Mouse (Mus musculus) myocyte (in vitro differentiated cells): ENCODE results near the gene Morf4l1.

ENCODE experiments used
- E2F4 ChIP-seq: IDR thresholded peaks from one replicate; pipeline ENCODE4 v1.6.1; 2011; ENCODE audit warnings: mild to moderate bottlenecking, control low read depth, moderate library complexity; ENCODE audit not compliant: insufficient read depth
- MAX ChIP-seq: IDR thresholded peaks from one replicate; pipeline ENCODE4 v1.6.1; 2011; ENCODE audit warnings: low read depth, mild to moderate bottlenecking, control low read depth
- MYOD1 ChIP-seq, 3 experiments: IDR thresholded peaks; one replicate each; pipeline ENCODE4 v1.6.1; 2011; ENCODE audit warnings: control low read depth in 2 of 3, low read depth in 2 of 3, mild to moderate bottlenecking in 2 of 3, moderate library complexity in 1 of 3; ENCODE audit not compliant: insufficient read length in 2 of 3, control insufficient read depth in 1 of 3
- MYOG ChIP-seq, 3 experiments: IDR thresholded peaks; one replicate each; pipeline ENCODE4 v1.6.1; 2011; ENCODE audit warnings: control low read depth in 2 of 3, low read depth in 2 of 3, mild to moderate bottlenecking in 2 of 3; ENCODE audit not compliant: insufficient read length in 2 of 3, control insufficient read depth in 1 of 3, insufficient read depth in 1 of 3
- POLR2A ChIP-seq: IDR thresholded peaks from one replicate; pipeline ENCODE4 v1.6.1; 2011; ENCODE audit warnings: low read depth, mild to moderate bottlenecking, control low read depth, moderate library complexity; ENCODE audit not compliant: insufficient read length
- REST ChIP-seq: IDR thresholded peaks from one replicate; pipeline ENCODE4 v1.6.1; 2011; ENCODE audit warnings: mild to moderate bottlenecking, control low read depth, moderate library complexity; ENCODE audit not compliant: insufficient read depth, insufficient read length
- TCF12 ChIP-seq: IDR thresholded peaks from one replicate; pipeline ENCODE4 v1.6.1; 2011; ENCODE audit warnings: mild to moderate bottlenecking, control low read depth; ENCODE audit not compliant: poor library complexity, insufficient read depth, severe bottlenecking
- USF1 ChIP-seq: IDR thresholded peaks from one replicate; pipeline ENCODE4 v1.6.1; 2011; ENCODE audit warnings: low read depth, mild to moderate bottlenecking, control low read depth, moderate library complexity

DNA sequence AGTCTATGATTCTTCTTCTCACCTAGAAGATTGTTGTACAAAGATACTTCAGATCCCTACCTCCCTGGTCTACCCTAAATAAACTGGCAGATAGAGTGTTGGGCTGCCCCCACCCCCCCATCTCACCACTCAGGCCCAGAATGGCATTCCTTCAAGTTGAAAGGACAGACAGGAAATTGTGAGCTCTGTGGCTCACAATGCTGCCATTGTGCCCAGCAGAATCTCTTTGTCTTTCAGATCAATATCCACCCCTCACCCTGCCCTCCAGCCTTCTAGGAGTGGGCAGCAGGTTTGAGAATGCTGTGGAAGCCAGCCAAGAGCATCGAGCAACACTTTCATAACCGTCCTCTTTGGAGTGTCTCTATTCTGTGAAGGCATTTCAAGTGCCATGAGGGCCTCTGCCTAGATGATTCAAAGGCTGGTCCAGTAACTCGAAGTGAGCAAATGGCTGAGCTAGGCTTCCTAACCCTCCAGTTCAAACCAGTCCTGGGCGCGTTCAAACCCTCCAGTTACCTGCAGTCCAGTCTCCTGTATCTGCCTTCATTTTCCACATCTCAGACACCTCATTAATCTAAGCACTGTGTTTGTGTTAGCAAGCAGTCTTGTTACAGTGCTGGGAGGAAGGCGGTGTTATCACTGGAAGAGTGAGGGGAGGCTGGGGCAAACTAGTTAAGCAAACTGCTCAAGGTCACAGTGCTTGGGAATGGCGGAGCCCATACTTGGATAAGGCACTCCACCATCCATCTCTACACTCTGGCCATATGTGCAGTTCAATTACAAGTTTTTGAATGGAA lies 19.2 kb upstream of the Morf4l1 start:
- TF ChIP-seq POLR2A (no peak), MAX (no peak), REST (no peak), TCF12 (no peak), USF1 (no peak), E2F4 (no peak), MYOG (IDR thresholded peaks at IDR 0.05; ENCODE audit: control insufficient read depth in 1 of 3, insufficient read depth in 1 of 3, insufficient read length in 2 of 3, low read depth in 2 of 3) (no peak), MYOD1 (IDR thresholded peaks at IDR 0.05; ENCODE audit: control insufficient read depth in 1 of 3, insufficient read length in 2 of 3, low read depth in 2 of 3) (no peak)
